Mouse (Mus musculus) embryonic facial prominence, embryonic 14.5 days (tissue): ENCODE data around the gene Cped1. TPM values are rescaled to one million over a fixed set of nuclear protein-coding genes. Genes with fewer than 3 reads are reported as not detected.
A peak's percentile ranks its signal among the peaks of the same experiment; 100 is the strongest.

Experiments used
- ATAC-seq: fragments of 200-750 bp; cut with Nextera tagmentation; 2 replicates; pipeline ENCODE4 v1.8.0; 2017; ENCODE audit warnings: low read depth, moderate number of reproducible peaks, moderate TSS enrichment
- DNase-seq: peaks from one replicate; pipeline ENCODE4 v3.0.0-alpha.2; 2015; ENCODE audit warnings: low spot score
- H3K27ac ChIP-seq: fragments of 300-500 bp; sonication (generic); replicated peaks from 2 replicates; pipeline ENCODE4 v1.5.1; 2014; ENCODE audit warnings: low read depth, mild to moderate bottlenecking, low read length, moderate library complexity
- H3K27me3 ChIP-seq: fragments of 300-500 bp; sonication (generic); replicated peaks from 2 replicates; pipeline ENCODE4 v1.6.1; 2014; ENCODE audit warnings: low read length; ENCODE audit not compliant: control insufficient read depth, insufficient read depth
- H3K36me3 ChIP-seq: fragments of 300-500 bp; sonication (generic); 2 replicates; pipeline ENCODE4 v1.6.1; 2014; ENCODE audit warnings: low read length, mixed read lengths; ENCODE audit not compliant: control insufficient read depth, insufficient read depth
- H3K4me1 ChIP-seq: fragments of 300-500 bp; sonication (generic); 2 replicates; pipeline ENCODE4 v1.6.1; 2014; ENCODE audit warnings: antibody characterized with exemption, low read length; ENCODE audit not compliant: control insufficient read depth, insufficient read depth
- H3K4me2 ChIP-seq: fragments of 300-500 bp; sonication (generic); 2 replicates; pipeline ENCODE4 v1.6.1; 2014; ENCODE audit warnings: low read depth, mild to moderate bottlenecking, low read length, moderate library complexity, mixed read lengths
- H3K4me3 ChIP-seq: fragments of 300-500 bp; sonication (generic); 2 replicates; pipeline ENCODE4 v1.5.1; 2014; ENCODE audit warnings: low read depth, mild to moderate bottlenecking, low read length
- H3K9ac ChIP-seq: fragments of 300-500 bp; sonication (generic); 2 replicates; pipeline ENCODE4 v1.6.1; 2014; ENCODE audit warnings: low read depth, mild to moderate bottlenecking, low read length, moderate library complexity, mixed read lengths
- H3K9me3 ChIP-seq: fragments of 300-500 bp; sonication (generic); 2 replicates; pipeline ENCODE4 v1.6.1; 2016; ENCODE audit warnings: low read length; ENCODE audit not compliant: control insufficient read depth
- WGBS: fragments of 180-500 bp; shearing (Covaris S2); extraction: QIAGEN DNeasy Blood & Tissue Kit; methylation state at CpG from one replicate; pipeline ENCODE4 v1.1.7; 2014; 5-methylcytosine and 5-hydroxymethylcytosine counted together
- polyA plus RNA-seq: library from polyadenylated mRNA; unstranded; fragments of >200 nt; fragmentation: Nextera tagmentation; extraction: Ambion mirVana; gene quantifications from 2 replicates; pipeline ENCODE4 v1.2.1, GENCODE M21; 2014

Gene Cped1
- polyA plus RNA-seq, 1 experiment from 2014 or later, result 25.0 TPM

GRCm38 (mm10) chr6:22148511-22148910 is 162.8 kb downstream of the Cped1 start:
- peaks cover 20% of the 10 kb centered on the region; the same call in 1 of the 2 replicates for H3K36me3 ChIP-seq
- no peaks in the 10 kb centered on the region for H3K4me1 ChIP-seq
- no peak overlapping the region for H3K9ac ChIP-seq
- H3K27ac ChIP-seq, result no peak overlapping the region
- H3K4me3 ChIP-seq, result no peak overlapping the region
- no peaks in the 10 kb centered on the region for H3K27me3 ChIP-seq
- H3K4me2 ChIP-seq, result no peak overlapping the region
- 80% methylated on average over 2 of the region's 2 CpGs for WGBS
- ATAC-seq, result no peak
- H3K9me3 ChIP-seq, result no peaks in the 10 kb centered on the region
- DNase-seq, result no peak

GRCm38 (mm10) chr6:22157461-22157860 is 171.7 kb downstream of the Cped1 start:
- Histone ChIP-seq H3K4me3 (no peak overlapping the region), H3K27me3 (no peaks in the 10 kb centered on the region), H3K4me2 (no peak overlapping the region), H3K4me1 (0 out of 2 replicates have a peak, but pooled peaks cover 5% of the 10 kb centered on the region), H3K9me3 (no peaks in the 10 kb centered on the region), H3K36me3 (no peaks in the 10 kb centered on the region), H3K27ac (no peak overlapping the region), H3K9ac (no peak overlapping the region)
- whole genome bisulfite sequencing, result 53% methylated on average over 5 of the region's 5 CpGs
- DNase-seq (no peak), ATAC-seq (no peak)

GRCm38 (mm10) chr6:22161944-22162343 is 176.2 kb downstream of the Cped1 start:
- no peak overlapping the region for H3K27ac ChIP-seq
- H3K4me2 ChIP-seq, result no peak overlapping the region
- DNase-seq (no peak), ATAC-seq (no peak)
- no peaks in the 10 kb centered on the region for H3K36me3 ChIP-seq
- no peak overlapping the region for H3K4me3 ChIP-seq
- no peaks in the 10 kb centered on the region for H3K27me3 ChIP-seq
- H3K4me1 ChIP-seq, result 0 out of 2 replicates have a peak, but pooled peaks cover 5% of the 10 kb centered on the region
- H3K9me3 ChIP-seq, result no peaks in the 10 kb centered on the region
- H3K9ac ChIP-seq, result no peak overlapping the region
- WGBS, result 48% methylated on average over 1 of the region's 1 CpGs

- ATAC-seq (no peak), DNase-seq (no peak)
- H3K9me3 ChIP-seq, result no peaks in the 10 kb centered on the region
- H3K9ac ChIP-seq, result no peak overlapping the region
- H3K27me3 ChIP-seq, result no peaks in the 10 kb centered on the region
- no peak overlapping the region for H3K4me3 ChIP-seq
- H3K4me1 ChIP-seq, result no peaks in the 10 kb centered on the region
- no peak overlapping the region for H3K27ac ChIP-seq
- H3K36me3 ChIP-seq, result no peaks in the 10 kb centered on the region
- H3K4me2 ChIP-seq, result no peak overlapping the region
- 79% methylated on average over 2 of the region's 2 CpGs for WGBS
Measured at GRCm38 (mm10) chr6:22168388-22168787, 182.7 kb downstream of the Cped1 start.

GRCm38 (mm10) chr6:22178721-22179295 is 193.1 kb downstream of the Cped1 start:
- no peaks in the 10 kb centered on the region for H3K27me3 ChIP-seq
- no peaks in the 10 kb centered on the region for H3K36me3 ChIP-seq
- no peak overlapping the region for H3K9ac ChIP-seq
- H3K9me3 ChIP-seq, result no peaks in the 10 kb centered on the region
- H3K4me2 ChIP-seq, result no peak overlapping the region
- no peak overlapping the region for H3K4me3 ChIP-seq
- ATAC-seq (peak; percentile 74; the same call in 1 of the 2 replicates), DNase-seq (no peak)
- H3K27ac ChIP-seq, result no peak overlapping the region
- no peaks in the 10 kb centered on the region for H3K4me1 ChIP-seq
- 68% methylated on average over 8 of the region's 8 CpGs for WGBS

- Histone ChIP-seq H3K4me1 (no peaks in the 10 kb centered on the region), H3K9me3 (no peaks in the 10 kb centered on the region), H3K9ac (no peak overlapping the region), H3K27me3 (no peaks in the 10 kb centered on the region), H3K4me2 (no peak overlapping the region), H3K36me3 (no peaks in the 10 kb centered on the region), H3K4me3 (no peak overlapping the region), H3K27ac (no peak overlapping the region)
- ATAC-seq (no peak), DNase-seq (no peak)
- WGBS, result 76% methylated on average over 10 of the region's 10 CpGs
Measured at GRCm38 (mm10) chr6:22180316-22180715, 194.6 kb downstream of the Cped1 start.

- Histone ChIP-seq H3K4me2 (no peak overlapping the region), H3K27ac (no peak overlapping the region), H3K27me3 (no peaks in the 10 kb centered on the region), H3K36me3 (no peaks in the 10 kb centered on the region; the same call in 1 of the 2 replicates), H3K9ac (no peak overlapping the region), H3K4me1 (peaks cover 14% of the 10 kb centered on the region; the same call in 1 of the 2 replicates), H3K4me3 (no peak overlapping the region), H3K9me3 (no peaks in the 10 kb centered on the region)
- DNase-seq (no peak), ATAC-seq (no peak)
- WGBS, result 76% methylated on average over 8 of the region's 8 CpGs
Measured at GRCm38 (mm10) chr6:22186967-22187366, 201.3 kb downstream of the Cped1 start.

GRCm38 (mm10) chr6:22189346-22190335 is 203.9 kb downstream of the Cped1 start:
- H3K4me2 ChIP-seq, result peak overlapping the region; percentile 20; the same call in 1 of the 2 replicates
- peaks cover 14% of the 10 kb centered on the region; the same call in 1 of the 2 replicates for H3K4me1 ChIP-seq
- DNase-seq (peak; percentile 80), ATAC-seq (peak; percentile 85)
- H3K9ac ChIP-seq, result no peak overlapping the region
- WGBS, result 68% methylated on average over 24 of the region's 24 CpGs
- H3K9me3 ChIP-seq, result no peaks in the 10 kb centered on the region
- H3K27me3 ChIP-seq, result no peaks in the 10 kb centered on the region
- H3K36me3 ChIP-seq, result no peaks in the 10 kb centered on the region; the same call in 1 of the 2 replicates
- H3K4me3 ChIP-seq, result no peak overlapping the region
- 0 out of 2 replicates have a peak overlapping the region, but pooled peaks have one; percentile 21 for H3K27ac ChIP-seq
